Mouse (Mus musculus): Measurements from ENCODE around the gene Ptprs.
A peak's percentile ranks its signal among the peaks of the same experiment; 100 is the strongest.
"Not testable (repeated sequence)": the region's sequence is repeated elsewhere in the genome, so short reads cannot be mapped to it uniquely, and the experiment has no call there.

Ptprs gene

GRCm38 (mm10) chr17:56476402-56476752, at the start of gene Ptprs:
Gene Ptprs (minus strand): TSS chr17:56476483.
- peak; percentile 73 for DNase-seq (ENCODE audit: low spot score)

GRCm38 (mm10) chr17:56524943-56525342, 48.7 kb upstream of the Ptprs start:
- no peak for DNase-seq (ENCODE audit: low spot score)

GRCm38 (mm10) chr17:56522744-56523143, 46.5 kb upstream of the Ptprs start:
- no peak for DNase-seq (ENCODE audit: low spot score)

GRCm38 (mm10) chr17:56515690-56516410, 39.6 kb upstream of the Ptprs start:
- DNase-seq (ENCODE audit: low spot score): no peak

GRCm38 (mm10) chr17:56514916-56515315, 38.6 kb upstream of the Ptprs start:
- no peak for DNase-seq (ENCODE audit: low spot score)

- no peak for DNase-seq (ENCODE audit: low spot score)
Observed at GRCm38 (mm10) chr17:56514330-56514729, 38.0 kb upstream of the Ptprs start.

- no peak for DNase-seq (ENCODE audit: low spot score)
Observed at GRCm38 (mm10) chr17:56512310-56512709, 36.0 kb upstream of the Ptprs start, which contains the start of gene Znrf4. Gene Znrf4 (minus strand): TSS chr17:56512431.

- DNase-seq (ENCODE audit: low spot score): no peak
Observed at GRCm38 (mm10) chr17:56511707-56512090, 35.4 kb upstream of the Ptprs start.

GRCm38 (mm10) chr17:56510970-56511706, 34.9 kb upstream of the Ptprs start:
- no peak for DNase-seq (ENCODE audit: low spot score)

- DNase-seq (ENCODE audit: low spot score): no peak
Observed at GRCm38 (mm10) chr17:56510473-56510969, 34.2 kb upstream of the Ptprs start.

- DNase-seq (ENCODE audit: low spot score): no peak
Observed at GRCm38 (mm10) chr17:56509707-56510472, 33.6 kb upstream of the Ptprs start.

GRCm38 (mm10) chr17:56509021-56509640, 32.8 kb upstream of the Ptprs start:
- no peak for DNase-seq (ENCODE audit: low spot score)

GRCm38 (mm10) chr17:56507161-56508068, 31.1 kb upstream of the Ptprs start:
- peak; percentile 79 for DNase-seq (ENCODE audit: low spot score)

GRCm38 (mm10) chr17:56506417-56507065, 30.3 kb upstream of the Ptprs start:
- no peak for DNase-seq (ENCODE audit: low spot score)

- no peak for DNase-seq (ENCODE audit: low spot score)
Observed at GRCm38 (mm10) chr17:56505401-56505800, 29.1 kb upstream of the Ptprs start.

- DNase-seq (ENCODE audit: low spot score): no peak
Observed at GRCm38 (mm10) chr17:56502526-56502925, 26.2 kb upstream of the Ptprs start.

- not testable (repeated sequence) for DNase-seq (ENCODE audit: low spot score)
Observed at GRCm38 (mm10) chr17:56501635-56502400, 25.5 kb upstream of the Ptprs start.

- no peak for DNase-seq (ENCODE audit: low spot score)
Observed at GRCm38 (mm10) chr17:56499229-56499628, 22.9 kb upstream of the Ptprs start.

- no peak for DNase-seq (ENCODE audit: low spot score)
Observed at GRCm38 (mm10) chr17:56494480-56494879, 18.2 kb upstream of the Ptprs start.

- DNase-seq (ENCODE audit: low spot score): no peak
Observed at GRCm38 (mm10) chr17:56493841-56494240, 17.6 kb upstream of the Ptprs start.

Measured in urinary bladder, postnatal 10 days (tissue).